Mouse (Mus musculus): ENCODE measurements around the gene Thoc5.
A peak's percentile ranks its signal among the peaks of the same experiment; 100 is the strongest.

Thoc5 gene

DNA sequence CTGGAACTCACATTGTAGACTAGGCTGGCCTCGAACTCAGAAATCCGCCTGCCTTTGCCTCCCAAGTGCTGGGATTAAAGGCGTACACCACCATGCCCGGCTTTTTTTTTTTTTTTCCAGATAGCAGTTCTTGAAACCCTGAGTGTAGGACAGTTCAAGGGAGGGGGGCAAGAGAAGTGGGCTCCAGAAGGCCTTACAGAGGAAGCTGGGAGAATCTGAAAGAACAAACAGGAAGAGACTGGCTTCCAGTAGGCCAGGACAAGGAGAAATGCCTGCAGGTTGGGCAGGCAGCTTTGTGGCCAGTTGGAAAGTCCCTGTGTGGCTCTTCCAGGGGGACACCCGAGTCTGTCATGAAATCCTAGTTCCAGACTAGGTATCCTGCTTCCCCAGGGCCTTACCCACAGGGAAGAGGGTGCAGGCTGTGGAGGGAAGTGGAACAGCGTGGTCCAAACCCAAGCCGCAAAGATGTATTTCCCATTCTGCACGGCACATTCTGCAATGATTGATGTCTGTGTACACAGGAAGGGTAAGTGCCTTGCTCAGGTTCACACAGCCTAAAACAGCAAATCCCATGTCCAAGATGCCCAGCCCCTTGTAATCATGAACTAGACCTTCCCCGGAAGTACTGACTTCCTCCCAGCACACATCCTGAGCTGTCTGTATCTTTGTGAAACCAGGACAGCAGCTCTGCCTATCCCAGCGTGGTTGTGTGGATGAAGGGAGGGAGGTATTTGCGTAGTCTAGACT is 79.4 kb downstream of the Thoc5 start:
- no peak for DNase-seq (ENCODE audit: extremely low spot score, low spot score)

DNA sequence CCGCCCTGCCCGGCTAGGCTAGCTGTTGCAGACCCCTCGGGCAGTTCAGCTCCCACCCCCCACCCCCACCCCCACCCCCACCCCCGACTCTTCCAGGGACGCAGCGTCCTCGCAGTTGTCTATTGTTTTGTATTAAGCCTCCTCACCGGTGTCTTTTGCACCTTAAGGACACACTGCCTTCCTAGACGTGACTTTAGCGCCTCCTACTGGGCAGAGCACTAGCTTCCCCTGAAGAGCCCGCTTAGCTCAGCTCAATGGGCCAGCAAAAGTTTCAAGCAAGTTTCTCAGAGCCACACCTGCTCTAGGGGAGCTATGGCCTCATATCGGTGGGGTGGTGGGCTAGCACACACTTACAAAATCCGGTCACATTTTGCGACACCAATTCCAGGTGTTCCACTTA is 80.5 kb downstream of the Thoc5 start:
- peak; percentile 71 for DNase-seq (ENCODE audit: extremely low spot score, low spot score)

Data from neural tube, embryonic 10.5 days (tissue).